Mouse (Mus musculus): ENCODE data around the gene Med12l. TPM values are rescaled to one million over a fixed set of nuclear protein-coding genes. Genes with fewer than 3 reads are reported as not detected.
"Not testable (repeated sequence)": the region's sequence is repeated elsewhere in the genome, so short reads cannot be mapped to it uniquely, and the experiment has no call there.

The Med12l gene
- polyA plus RNA-seq, 1 experiment from 2014 or later = 2.3 TPM

- ATAC-seq (ENCODE audit: extremely low read depth, insufficient number of reproducible peaks, low FRiP score, low TSS enrichment) = no peak
- no peak overlapping the region for H3K4me3 ChIP-seq
- H3K4me1 ChIP-seq = peaks cover 35% of the 10 kb centered on the region
- H3K4me2 ChIP-seq = no peak overlapping the region
- H3K36me3 ChIP-seq = no peaks in the 10 kb centered on the region
- WGBS = 72% methylated on average over 20 of the region's 20 CpGs
- H3K9me3 ChIP-seq = no peaks in the 10 kb centered on the region
- no peak overlapping the region for H3K27ac ChIP-seq (replicated peaks)
- H3K27me3 ChIP-seq (replicated peaks) = no peaks in the 10 kb centered on the region
- H3K9ac ChIP-seq = no peak overlapping the region
Measured at GRCm38 (mm10) chr3:59128681-59129080, 123.1 kb downstream of the Med12l start.

DNA sequence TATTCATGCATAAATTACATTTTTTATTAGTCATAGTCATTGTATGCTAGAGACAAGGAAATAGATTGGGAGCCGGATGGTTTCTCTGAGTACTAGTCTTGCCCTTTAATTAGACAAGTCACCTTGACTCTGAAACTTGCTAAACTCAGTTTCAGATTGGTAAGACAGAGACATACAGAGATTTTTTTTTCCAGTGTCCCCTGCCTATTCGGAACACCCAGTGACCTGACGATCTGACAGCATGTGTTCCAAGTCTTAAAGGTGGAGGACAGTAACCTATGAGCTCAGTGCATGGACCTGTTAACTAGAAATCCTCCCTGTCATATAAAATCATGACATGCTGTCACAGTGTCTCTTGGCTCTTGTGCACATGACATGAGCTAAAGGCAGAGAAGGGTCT lies 123.9 kb downstream of the Med12l start:
- no peaks in the 10 kb centered on the region for H3K27me3 ChIP-seq (replicated peaks)
- H3K9ac ChIP-seq = no peak overlapping the region
- 75% methylated on average over 3 of the region's 3 CpGs for WGBS
- no peak overlapping the region for H3K4me2 ChIP-seq
- no peak overlapping the region for H3K4me3 ChIP-seq
- no peak overlapping the region for H3K27ac ChIP-seq (replicated peaks)
- no peak for ATAC-seq (ENCODE audit: extremely low read depth, insufficient number of reproducible peaks, low FRiP score, low TSS enrichment)
- H3K9me3 ChIP-seq = no peaks in the 10 kb centered on the region
- H3K36me3 ChIP-seq = no peaks in the 10 kb centered on the region
- peaks cover 34% of the 10 kb centered on the region for H3K4me1 ChIP-seq

- Histone ChIP-seq H3K4me2 (no peak overlapping the region), H3K27ac (replicated peaks) (peak overlapping the region; percentile 32; the same call in 1 of the 2 replicates)
Measured at GRCm38 (mm10) chr3:59130431-59130830, 124.8 kb downstream of the Med12l start.

GRCm38 (mm10) chr3:59131081-59131480 lies 125.5 kb downstream of the Med12l start:
- H3K4me1 ChIP-seq = peaks cover 19% of the 10 kb centered on the region
- H3K27ac ChIP-seq (replicated peaks) = peak overlapping the region; percentile 32; the same call in 1 of the 2 replicates
- H3K27me3 ChIP-seq (replicated peaks) = peaks cover 7% of the 10 kb centered on the region; the same call in 1 of the 2 replicates
- H3K4me3 ChIP-seq = no peak overlapping the region
- 55% methylated on average over 4 of the region's 4 CpGs for WGBS
- no peaks in the 10 kb centered on the region for H3K9me3 ChIP-seq
- H3K36me3 ChIP-seq = no peaks in the 10 kb centered on the region
- no peak for ATAC-seq (ENCODE audit: extremely low read depth, insufficient number of reproducible peaks, low FRiP score, low TSS enrichment)
- no peak overlapping the region for H3K9ac ChIP-seq
- no peak overlapping the region for H3K4me2 ChIP-seq

More at GRCm38 (mm10) chr3:59130431-59130830, 124.8 kb downstream of the Med12l start:
- no peaks in the 10 kb centered on the region for H3K36me3 ChIP-seq
- H3K4me3 ChIP-seq = no peak overlapping the region
- no peak overlapping the region for H3K9ac ChIP-seq
- peaks cover 26% of the 10 kb centered on the region for H3K4me1 ChIP-seq
- no peaks in the 10 kb centered on the region for H3K9me3 ChIP-seq
- H3K27me3 ChIP-seq (replicated peaks) = peaks cover 1% of the 10 kb centered on the region; the same call in 1 of the 2 replicates
- ATAC-seq (ENCODE audit: extremely low read depth, insufficient number of reproducible peaks, low FRiP score, low TSS enrichment) = no peak
- 57% methylated on average over 8 of the region's 8 CpGs for WGBS

GRCm38 (mm10) chr3:59131966-59132365 lies 126.3 kb downstream of the Med12l start:
- no peaks in the 10 kb centered on the region for H3K36me3 ChIP-seq
- ATAC-seq (ENCODE audit: extremely low read depth, insufficient number of reproducible peaks, low FRiP score, low TSS enrichment) = no peak
- no peak overlapping the region for H3K4me2 ChIP-seq
- no peak overlapping the region for H3K27ac ChIP-seq (replicated peaks)
- no peak overlapping the region for H3K9ac ChIP-seq
- peaks cover 7% of the 10 kb centered on the region for H3K27me3 ChIP-seq (replicated peaks)
- peaks cover 17% of the 10 kb centered on the region for H3K4me1 ChIP-seq
- no peak overlapping the region for H3K4me3 ChIP-seq
- H3K9me3 ChIP-seq = no peaks in the 10 kb centered on the region
- 67% methylated on average over 4 of the region's 4 CpGs for WGBS

- Histone ChIP-seq H3K4me3 (no peak overlapping the region), H3K9me3 (no peaks in the 10 kb centered on the region), H3K36me3 (no peaks in the 10 kb centered on the region), H3K4me2 (no peak overlapping the region), H3K27ac (replicated peaks) (no peak overlapping the region), H3K27me3 (replicated peaks) (peaks cover 12% of the 10 kb centered on the region), H3K4me1 (peaks cover 17% of the 10 kb centered on the region), H3K9ac (no peak overlapping the region)
- 33% methylated on average over 5 of the region's 5 CpGs for WGBS
- no peak for ATAC-seq (ENCODE audit: extremely low read depth, insufficient number of reproducible peaks, low FRiP score, low TSS enrichment)
Measured at GRCm38 (mm10) chr3:59133189-59133588, 127.6 kb downstream of the Med12l start.

DNA sequence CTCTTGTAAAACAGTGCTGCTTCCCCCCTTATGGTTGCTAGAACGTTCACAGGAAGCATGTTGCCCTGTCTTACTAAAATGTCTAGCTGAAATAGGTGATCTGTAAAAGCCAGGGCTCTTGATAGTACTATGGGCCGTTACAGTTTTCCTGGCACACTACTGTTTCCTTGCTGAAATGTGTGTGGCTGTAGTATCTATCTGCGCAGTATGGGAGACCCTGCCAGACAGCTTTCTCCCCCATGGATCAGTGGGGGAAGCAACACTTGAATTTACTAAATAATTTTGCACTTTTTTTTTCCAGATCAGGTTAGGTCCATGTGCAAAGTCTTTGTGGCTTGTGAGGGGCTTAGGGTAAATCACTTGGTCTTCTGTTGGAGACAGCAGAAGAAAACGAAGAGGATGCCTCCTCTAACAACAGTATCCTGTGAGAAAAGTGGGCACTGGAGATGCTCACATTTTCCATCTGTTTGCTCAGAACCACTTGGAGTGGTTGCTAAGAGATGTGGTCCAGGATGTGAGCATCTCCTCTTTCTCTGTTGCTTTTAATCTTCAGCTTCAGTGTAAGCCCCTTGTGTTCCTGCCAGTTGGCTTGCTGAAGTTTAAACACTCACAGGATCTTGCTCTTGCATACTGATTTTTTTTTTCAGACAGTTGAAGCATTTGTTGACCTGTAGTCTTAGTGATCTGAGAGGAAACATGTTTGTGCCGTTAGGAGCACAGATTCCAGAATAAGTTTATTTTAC lies 130.5 kb downstream of the Med12l start:
- no peak overlapping the region for H3K27ac ChIP-seq (replicated peaks)
- no peak for ATAC-seq (ENCODE audit: extremely low read depth, insufficient number of reproducible peaks, low FRiP score, low TSS enrichment)
- no peak overlapping the region for H3K4me3 ChIP-seq
- 63% methylated on average over 5 of the region's 5 CpGs for WGBS
- peaks cover 12% of the 10 kb centered on the region for H3K27me3 ChIP-seq (replicated peaks)
- H3K4me2 ChIP-seq = no peak overlapping the region
- H3K9ac ChIP-seq = no peak overlapping the region
- H3K36me3 ChIP-seq = no peaks in the 10 kb centered on the region
- peaks cover 28% of the 10 kb centered on the region for H3K4me1 ChIP-seq
- H3K9me3 ChIP-seq = no peaks in the 10 kb centered on the region

- Histone ChIP-seq H3K4me2 (no peak overlapping the region), H3K36me3 (no peaks in the 10 kb centered on the region), H3K27ac (replicated peaks) (0 out of 2 replicates have a peak overlapping the region, but pooled peaks have one; percentile 3), H3K9ac (no peak overlapping the region), H3K4me1 (peaks cover 32% of the 10 kb centered on the region), H3K4me3 (no peak overlapping the region), H3K27me3 (replicated peaks) (peaks cover 12% of the 10 kb centered on the region), H3K9me3 (no peaks in the 10 kb centered on the region)
- 65% methylated on average over 12 of the region's 12 CpGs for WGBS
- ATAC-seq (ENCODE audit: extremely low read depth, insufficient number of reproducible peaks, low FRiP score, low TSS enrichment) = no peak
Measured at GRCm38 (mm10) chr3:59138946-59139468, 133.4 kb downstream of the Med12l start.

DNA sequence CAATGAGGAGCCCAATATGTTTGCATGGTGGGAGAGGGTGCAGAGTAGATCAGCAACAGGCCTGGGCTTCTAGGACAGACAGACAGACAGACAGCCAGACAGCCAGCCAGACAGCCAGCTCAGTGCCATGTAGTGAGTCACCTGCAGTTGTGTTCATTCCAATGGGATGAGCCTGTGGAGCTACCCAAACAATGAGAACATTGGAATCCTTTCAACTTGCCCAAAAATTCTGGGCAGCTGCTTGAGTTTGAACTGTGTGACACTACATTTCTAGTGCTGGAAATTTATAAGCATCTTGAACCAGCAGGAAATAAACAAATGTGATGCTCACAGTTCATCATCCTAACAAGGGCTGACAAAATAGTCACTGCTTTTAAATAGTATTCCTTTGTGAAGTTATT lies 134.0 kb downstream of the Med12l start:
- no peak overlapping the region for H3K27ac ChIP-seq (replicated peaks)
- no peak for ATAC-seq (ENCODE audit: extremely low read depth, insufficient number of reproducible peaks, low FRiP score, low TSS enrichment)
- no peak overlapping the region for H3K4me2 ChIP-seq

DNA sequence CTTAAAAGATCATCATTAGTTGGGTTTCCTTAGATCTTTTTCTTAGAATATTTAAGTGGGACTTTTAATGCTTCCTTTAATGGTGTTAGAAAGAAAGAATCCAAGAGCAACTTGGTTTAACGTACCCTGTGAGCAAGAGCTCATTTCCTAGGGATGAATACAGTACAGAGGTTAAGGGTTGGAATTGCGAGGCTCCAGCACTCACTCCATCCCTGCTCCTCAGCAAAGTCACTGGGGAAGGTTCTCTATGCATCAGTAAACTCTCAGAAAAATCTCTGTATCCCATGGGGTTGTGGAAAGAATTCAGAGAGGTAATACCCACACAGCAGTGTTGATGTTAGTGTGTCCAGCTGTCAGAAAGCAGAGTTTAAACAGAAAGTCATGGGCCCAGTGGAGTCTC lies 134.5 kb downstream of the Med12l start:
- Histone ChIP-seq H3K9ac (no peak overlapping the region), H3K36me3 (no peaks in the 10 kb centered on the region), H3K27ac (replicated peaks) (no peak overlapping the region), H3K4me1 (peaks cover 32% of the 10 kb centered on the region), H3K27me3 (replicated peaks) (peaks cover 12% of the 10 kb centered on the region; the same call in 1 of the 2 replicates), H3K4me3 (no peak overlapping the region), H3K4me2 (no peak overlapping the region), H3K9me3 (no peaks in the 10 kb centered on the region)
- 82% methylated on average over 2 of the region's 2 CpGs for WGBS
- ATAC-seq (ENCODE audit: extremely low read depth, insufficient number of reproducible peaks, low FRiP score, low TSS enrichment) = no peak

More for the DNA sequence above, 134.0 kb downstream of the Med12l start:
- Histone ChIP-seq H3K4me1 (peaks cover 32% of the 10 kb centered on the region), H3K36me3 (no peaks in the 10 kb centered on the region), H3K27me3 (replicated peaks) (peaks cover 12% of the 10 kb centered on the region), H3K9me3 (no peaks in the 10 kb centered on the region), H3K9ac (no peak overlapping the region), H3K4me3 (no peak overlapping the region)

- H3K9me3 ChIP-seq; H3K9ac ChIP-seq; H3K4me3 ChIP-seq; H3K27me3 ChIP-seq (replicated peaks); H3K4me2 ChIP-seq; H3K36me3 ChIP-seq; ATAC-seq (ENCODE audit: extremely low read depth, insufficient number of reproducible peaks, low FRiP score, low TSS enrichment): not testable (repeated sequence)
- 73% methylated on average over 4 of the region's 4 CpGs for WGBS
- Histone ChIP-seq H3K4me1 (peaks cover 32% of the 10 kb centered on the region), H3K27ac (replicated peaks) (0 out of 2 replicates have a peak overlapping the region, but pooled peaks have one; percentile 36)
Measured at GRCm38 (mm10) chr3:59140941-59141340, 135.3 kb downstream of the Med12l start.

Data from heart, embryonic 13.5 days (tissue).